Mouse (Mus musculus) myocyte (in vitro differentiated cells): ENCODE measurements around the gene Fn3k.

Source experiments
- CEBPB ChIP-seq: IDR thresholded peaks from 2 replicates; pipeline ENCODE4 v1.6.1; 2011; ENCODE audit warnings: mild to moderate bottlenecking, moderate library complexity; ENCODE audit not compliant: poor library complexity, insufficient read depth, severe bottlenecking
- E2F4 ChIP-seq: IDR thresholded peaks from one replicate; pipeline ENCODE4 v1.6.1; 2011; ENCODE audit warnings: mild to moderate bottlenecking, control low read depth, moderate library complexity; ENCODE audit not compliant: insufficient read depth
- MAX ChIP-seq: IDR thresholded peaks from one replicate; pipeline ENCODE4 v1.6.1; 2011; ENCODE audit warnings: low read depth, mild to moderate bottlenecking, control low read depth
- POLR2A ChIP-seq: IDR thresholded peaks from one replicate; pipeline ENCODE4 v1.6.1; 2011; ENCODE audit warnings: low read depth, mild to moderate bottlenecking, control low read depth, moderate library complexity; ENCODE audit not compliant: insufficient read length
- REST ChIP-seq: IDR thresholded peaks from one replicate; pipeline ENCODE4 v1.6.1; 2011; ENCODE audit warnings: mild to moderate bottlenecking, control low read depth, moderate library complexity; ENCODE audit not compliant: insufficient read depth, insufficient read length
- SRF ChIP-seq: IDR thresholded peaks from one replicate; pipeline ENCODE4 v1.6.1; 2011; ENCODE audit warnings: low read depth; ENCODE audit not compliant: control insufficient read depth, insufficient read length
- TCF12 ChIP-seq: IDR thresholded peaks from one replicate; pipeline ENCODE4 v1.6.1; 2011; ENCODE audit warnings: mild to moderate bottlenecking, control low read depth; ENCODE audit not compliant: poor library complexity, insufficient read depth, severe bottlenecking
- USF1 ChIP-seq: IDR thresholded peaks from one replicate; pipeline ENCODE4 v1.6.1; 2011; ENCODE audit warnings: low read depth, mild to moderate bottlenecking, control low read depth, moderate library complexity

DNA sequence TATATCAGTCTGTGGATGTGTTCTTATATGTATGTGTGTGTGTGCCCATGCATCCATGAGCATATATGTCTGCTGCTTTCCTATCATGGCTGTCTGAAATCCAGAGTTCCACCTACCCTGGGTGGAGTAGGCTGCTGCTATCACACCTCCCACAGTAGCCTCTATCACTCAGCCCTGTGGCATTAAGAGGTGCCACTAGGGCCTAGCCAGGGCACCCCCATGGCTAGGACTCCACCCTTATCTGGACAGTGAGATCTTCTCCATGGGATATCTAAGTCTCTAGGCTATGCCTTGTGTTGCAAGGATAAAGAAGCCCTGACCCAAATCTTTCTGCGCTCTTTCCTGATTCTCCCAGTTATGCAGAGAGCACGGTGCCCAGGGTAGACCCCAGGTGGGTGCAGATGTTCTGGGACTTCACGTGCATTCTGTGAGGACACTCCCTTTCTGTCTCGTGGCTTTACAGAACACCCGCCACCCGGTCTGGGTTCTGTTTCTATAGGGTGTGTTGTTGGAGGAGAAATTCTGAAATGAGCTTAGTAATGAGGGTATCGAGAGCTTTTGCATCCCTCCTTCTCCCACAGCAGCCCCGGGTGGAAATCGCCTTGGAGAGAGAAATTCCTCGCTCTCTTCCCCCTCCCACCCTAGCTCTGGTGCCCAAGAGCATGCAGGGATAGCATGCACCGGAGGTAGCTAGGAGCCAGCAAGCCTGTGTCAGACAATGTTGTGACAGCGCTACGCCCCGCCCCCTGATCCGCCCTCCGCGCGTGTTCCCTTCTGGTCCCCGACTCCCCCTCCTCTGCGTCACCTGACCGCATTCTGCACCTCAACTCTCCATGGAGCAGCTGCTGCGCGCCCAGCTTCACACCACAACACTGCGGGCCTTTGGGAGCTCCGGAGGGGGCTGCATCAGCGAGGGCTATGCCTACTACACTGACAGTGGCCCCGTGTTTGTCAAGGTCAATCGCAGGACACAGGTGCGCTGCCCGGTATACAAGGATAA is at the start of gene Fn3k:
- peak; percentile 32 for TF ChIP-seq POLR2A
- TF ChIP-seq USF1: peak; percentile 46
- TF ChIP-seq TCF12: no peak
- TF ChIP-seq E2F4: no peak
- TF ChIP-seq CEBPB: no peak
- TF ChIP-seq MAX: no peak
- no peak for TF ChIP-seq REST
- TF ChIP-seq SRF: no peak
